Mouse (Mus musculus) hindbrain, embryonic 10.5 days (tissue): Measurements from ENCODE around the gene Mfsd14a. TPM values are rescaled to one million over a fixed set of nuclear protein-coding genes. Genes with fewer than 3 reads are reported as not detected.

Experiments
- DNase-seq: peaks from one replicate; pipeline ENCODE4 v3.0.0-alpha.2; 2017; ENCODE audit warnings: low spot score
- H3K27ac ChIP-seq: fragments of 300-500 bp; sonication (generic); 2 replicates; pipeline ENCODE4 v1.5.1; 2016; ENCODE audit warnings: mild to moderate bottlenecking, moderate library complexity
- H3K27me3 ChIP-seq: fragments of 300-500 bp; sonication (generic); 2 replicates; pipeline ENCODE4 v1.6.1; 2016; ENCODE audit warnings: mild to moderate bottlenecking; ENCODE audit not compliant: poor library complexity, insufficient read depth, severe bottlenecking
- H3K36me3 ChIP-seq: fragments of 300-500 bp; sonication (generic); 2 replicates; pipeline ENCODE4 v1.6.1; 2016; ENCODE audit warnings: mild to moderate bottlenecking, moderate library complexity
- H3K4me1 ChIP-seq: fragments of 300-500 bp; sonication (generic); replicated peaks from 2 replicates; pipeline ENCODE4 v1.6.1; 2016; ENCODE audit warnings: mild to moderate bottlenecking
- H3K4me3 ChIP-seq: fragments of 300-500 bp; sonication (generic); 2 replicates; pipeline ENCODE4 v1.5.1; 2016; ENCODE audit warnings: mild to moderate bottlenecking, moderate library complexity
- H3K9me3 ChIP-seq: fragments of 300-500 bp; sonication (generic); 2 replicates; pipeline ENCODE4 v1.6.1; 2016; ENCODE audit warnings: mild to moderate bottlenecking, moderate library complexity
- WGBS: fragments of 180-500 bp; shearing (Covaris S2); methylation state at CpG from one replicate; pipeline ENCODE4 v1.1.7; 2016; 5-methylcytosine and 5-hydroxymethylcytosine counted together
- polyA plus RNA-seq: library from polyadenylated mRNA; unstranded; fragments of >200 nt; fragmentation: Nextera tagmentation; extraction: Ambion mirVana; gene quantifications from 2 replicates; pipeline ENCODE4 v1.2.1, GENCODE M21; 2016

Mfsd14a gene
- polyA plus RNA-seq, 1 experiment from 2014 or later: 69.4 TPM

DNA sequence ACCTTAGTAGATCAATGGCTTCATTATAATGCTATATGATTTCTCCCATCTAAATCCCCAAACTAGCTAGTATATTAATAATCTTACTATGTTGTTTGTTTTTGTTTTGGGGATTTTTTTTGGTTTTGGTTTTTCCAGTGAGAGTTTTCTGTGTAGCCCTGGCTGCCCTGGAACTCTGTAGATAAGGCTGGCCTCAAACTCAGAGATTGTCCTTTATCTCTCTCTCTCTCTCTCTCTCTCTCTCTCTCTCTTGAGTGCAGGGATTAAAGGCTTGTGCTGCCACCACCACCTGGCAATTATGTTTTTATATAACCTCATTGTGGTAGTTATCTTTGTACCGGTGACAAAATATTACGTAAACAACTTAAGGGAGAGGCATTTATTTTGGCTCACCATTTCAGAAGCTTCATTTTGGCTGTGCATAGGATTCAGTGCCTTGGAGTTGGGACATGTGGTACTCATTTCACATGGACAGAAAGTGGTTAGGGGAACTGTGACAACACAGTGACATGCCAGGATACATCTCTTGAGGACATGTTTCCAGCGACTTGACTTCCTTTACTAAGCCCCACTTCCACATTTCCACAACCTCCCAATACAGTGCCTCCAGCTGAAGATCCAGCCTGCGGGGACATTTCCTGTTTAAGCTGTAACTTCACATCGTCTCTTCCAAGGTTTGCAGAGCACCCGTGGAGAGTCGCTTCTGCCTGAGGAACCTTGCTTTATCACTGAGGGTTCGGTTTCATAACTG lies 47.0 kb downstream of the Mfsd14a start:
- Histone ChIP-seq H3K27me3 (no peaks in the 10 kb centered on the region), H3K4me1 (no peaks in the 10 kb centered on the region), H3K27ac (no peak overlapping the region), H3K4me3 (no peak overlapping the region), H3K36me3 (peaks cover 77% of the 10 kb centered on the region), H3K9me3 (no peaks in the 10 kb centered on the region)
- no peak for DNase-seq
- 90% methylated on average over 8 of the region's 8 CpGs for WGBS

GRCm38 (mm10) chr3:116614295-116614892 lies 48.1 kb downstream of the Mfsd14a start, which contains the start of gene Trmt13:
TSS of gene Trmt13 (minus strand) at chr3:116614587.
- Histone ChIP-seq H3K27ac (no peak within 1 kb of the TSS), H3K4me1 (no peaks in the 10 kb centered on the region), H3K27me3 (no peaks in the 10 kb centered on the region), H3K4me3 (no peak within 1 kb of the TSS), H3K36me3 (peaks cover 77% of the 10 kb centered on the region), H3K9me3 (no peaks in the 10 kb centered on the region)
- WGBS: 83% methylated on average over 10 of the region's 10 CpGs
- DNase-seq: no peak

- no peak overlapping the region for H3K27ac ChIP-seq
- H3K36me3 ChIP-seq: peaks cover 47% of the 10 kb centered on the region
- no peaks in the 10 kb centered on the region for H3K4me1 ChIP-seq
- H3K9me3 ChIP-seq: no peaks in the 10 kb centered on the region
- no peak overlapping the region for H3K4me3 ChIP-seq
- 86% methylated on average over 9 of the region's 9 CpGs for WGBS
- no peak for DNase-seq
- H3K27me3 ChIP-seq: no peaks in the 10 kb centered on the region
Measured at GRCm38 (mm10) chr3:116604570-116604969, 57.9 kb downstream of the Mfsd14a start.

- WGBS: 91% methylated on average over 5 of the region's 5 CpGs
- Histone ChIP-seq H3K27ac (no peak overlapping the region), H3K36me3 (peaks cover 22% of the 10 kb centered on the region), H3K9me3 (no peaks in the 10 kb centered on the region), H3K4me3 (no peak overlapping the region), H3K4me1 (no peaks in the 10 kb centered on the region), H3K27me3 (no peaks in the 10 kb centered on the region)
- no peak for DNase-seq
Measured at GRCm38 (mm10) chr3:116601781-116602180, 60.7 kb downstream of the Mfsd14a start.

DNA sequence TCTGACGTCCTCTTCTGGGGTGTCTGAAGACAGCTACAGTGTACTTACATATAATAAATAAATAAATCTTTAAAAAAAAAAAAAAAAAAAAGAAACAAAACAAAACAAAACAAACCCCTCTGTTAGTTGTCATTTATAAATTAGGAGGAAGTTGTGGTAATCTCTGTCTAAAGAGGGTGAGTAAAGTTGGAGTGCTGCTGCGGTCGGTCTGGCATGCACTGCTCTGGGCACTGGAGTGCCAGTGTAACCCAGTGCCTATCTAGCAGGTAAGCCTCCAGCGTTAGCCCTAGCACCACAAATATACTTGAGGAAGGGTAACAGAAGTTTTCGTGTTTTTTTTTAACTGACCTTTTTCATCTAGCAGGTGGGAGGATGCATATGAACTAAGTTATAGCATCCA lies 61.5 kb downstream of the Mfsd14a start:
- Histone ChIP-seq H3K4me3 (no peak overlapping the region), H3K27ac (no peak overlapping the region), H3K4me1 (peaks cover 2% of the 10 kb centered on the region), H3K36me3 (peaks cover 16% of the 10 kb centered on the region; the same call in 1 of the 2 replicates), H3K27me3 (no peaks in the 10 kb centered on the region), H3K9me3 (no peaks in the 10 kb centered on the region)
- DNase-seq: no peak
- 90% methylated on average over 5 of the region's 5 CpGs for WGBS

DNA sequence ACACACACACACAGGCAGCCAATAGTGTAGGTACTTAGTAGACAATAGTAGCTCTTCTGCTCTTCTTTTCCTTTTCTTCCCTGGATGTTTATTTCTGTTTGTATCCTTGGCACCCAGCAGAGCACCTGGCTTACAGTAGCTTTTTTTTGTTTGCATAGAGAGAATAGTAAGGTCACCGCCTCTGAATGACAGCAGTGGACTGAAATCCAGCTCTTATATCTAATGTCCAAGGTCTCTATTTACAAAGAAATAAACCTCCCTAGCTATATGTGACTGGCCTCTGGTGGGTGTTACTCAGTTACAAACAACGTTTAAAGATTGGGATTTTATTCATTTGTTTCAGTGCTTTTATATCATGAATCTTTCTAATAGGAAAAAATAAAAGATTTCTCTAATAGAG lies 62.8 kb downstream of the Mfsd14a start:
- H3K27me3 ChIP-seq: no peaks in the 10 kb centered on the region
- no peak overlapping the region for H3K4me3 ChIP-seq
- no peak for DNase-seq
- WGBS: 92% methylated on average over 2 of the region's 2 CpGs
- peaks cover 9% of the 10 kb centered on the region; the same call in 1 of the 2 replicates for H3K36me3 ChIP-seq
- H3K9me3 ChIP-seq: no peaks in the 10 kb centered on the region
- H3K27ac ChIP-seq: no peak overlapping the region
- H3K4me1 ChIP-seq: peaks cover 6% of the 10 kb centered on the region

- Histone ChIP-seq H3K4me3 (peak overlapping the region; percentile 88), H3K4me1 (peaks cover 16% of the 10 kb centered on the region), H3K27me3 (no peaks in the 10 kb centered on the region), H3K9me3 (no peaks in the 10 kb centered on the region), H3K36me3 (peaks cover 17% of the 10 kb centered on the region), H3K27ac (peak overlapping the region; percentile 94)
- 11% methylated on average over 10 of the region's 10 CpGs for WGBS
- DNase-seq: no peak
Measured at GRCm38 (mm10) chr3:116595603-116595991, 66.9 kb downstream of the Mfsd14a start.

- Histone ChIP-seq H3K36me3 (peaks cover 23% of the 10 kb centered on the region), H3K27ac (peak within 1 kb of the TSS; percentile 94), H3K4me1 (peaks cover 16% of the 10 kb centered on the region), H3K9me3 (no peaks in the 10 kb centered on the region), H3K27me3 (no peaks in the 10 kb centered on the region), H3K4me3 (peak within 1 kb of the TSS; percentile 88)
- peak; percentile 97 for DNase-seq
- WGBS: under 1% methylated on average over 65 of the region's 65 CpGs
Measured at GRCm38 (mm10) chr3:116594728-116595602, 67.5 kb downstream of the Mfsd14a start, which contains the start of gene Sass6. TSS of gene Sass6 (plus strand) at chr3:116594982.

GRCm38 (mm10) chr3:116594076-116594727 lies 68.3 kb downstream of the Mfsd14a start:
- 2% methylated on average over 22 of the region's 22 CpGs for WGBS
- peaks cover 30% of the 10 kb centered on the region for H3K36me3 ChIP-seq
- DNase-seq: no peak
- H3K4me1 ChIP-seq: peaks cover 16% of the 10 kb centered on the region
- no peaks in the 10 kb centered on the region for H3K9me3 ChIP-seq
- no peaks in the 10 kb centered on the region for H3K27me3 ChIP-seq
- peak overlapping the region; percentile 94 for H3K27ac ChIP-seq
- peak overlapping the region; percentile 88 for H3K4me3 ChIP-seq

DNA sequence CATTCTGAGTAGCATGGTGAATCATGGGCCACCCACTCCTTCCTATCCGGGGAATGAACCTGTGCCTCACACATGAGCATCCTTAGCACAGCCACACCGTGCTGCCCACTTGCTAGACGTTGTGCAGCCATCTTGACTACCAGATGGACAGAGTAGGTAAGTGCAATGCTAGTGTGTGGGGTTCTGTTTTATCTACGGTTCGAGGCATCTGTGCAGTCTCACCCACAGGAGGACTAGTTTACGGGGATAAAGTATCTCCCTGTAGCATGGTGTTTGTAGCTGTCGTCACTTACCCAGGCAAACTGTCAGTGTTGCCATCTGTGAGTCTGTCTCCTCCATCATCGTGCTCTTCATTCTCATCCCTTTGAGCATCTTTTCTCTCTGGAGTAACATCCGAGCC lies 80.3 kb downstream of the Mfsd14a start:
- Histone ChIP-seq H3K4me3 (no peak overlapping the region), H3K9me3 (no peaks in the 10 kb centered on the region), H3K4me1 (no peaks in the 10 kb centered on the region), H3K36me3 (peaks cover 74% of the 10 kb centered on the region), H3K27ac (no peak overlapping the region), H3K27me3 (no peaks in the 10 kb centered on the region)
- WGBS: 96% methylated on average over 9 of the region's 9 CpGs
- no peak for DNase-seq
